Mouse (Mus musculus): ENCODE measurements around the gene Fndc11. TPM values are rescaled to one million over a fixed set of nuclear protein-coding genes. Genes with fewer than 3 reads are reported as not detected.

Fndc11 gene
- total RNA-seq, 2 experiments from 2014 or later: not detected

- no peak overlapping the region for H3K27ac ChIP-seq
- H3K4me3 ChIP-seq: no peak overlapping the region
- DNase-seq (ENCODE audit: low spot score in 2 of 2): no peak
- no peak for TF ChIP-seq CTCF (conservative IDR thresholded peaks at IDR 0.05)
Measured at GRCm38 (mm10) chr2:181201606-181202005, 18.2 kb upstream of the Fndc11 start.

GRCm38 (mm10) chr2:181202422-181202821 lies 17.4 kb upstream of the Fndc11 start, which contains the start of gene Ptk6:
Ptk6 (minus strand) TSS chr2:181202789.
- no peak for TF ChIP-seq CTCF (conservative IDR thresholded peaks at IDR 0.05)
- no peak within 1 kb of the TSS for H3K27ac ChIP-seq
- H3K4me3 ChIP-seq: no peak within 1 kb of the TSS
- DNase-seq (ENCODE audit: low spot score in 2 of 2): no peak

- DNase-seq (ENCODE audit: low spot score in 2 of 2): no peak
- TF ChIP-seq CTCF (conservative IDR thresholded peaks at IDR 0.05): no peak
- Histone ChIP-seq H3K4me3 (no peak overlapping the region), H3K27ac (no peak overlapping the region)
Measured at GRCm38 (mm10) chr2:181202886-181203285, 16.9 kb upstream of the Fndc11 start.

- no peak for DNase-seq (ENCODE audit: low spot score in 2 of 2)
- no peak overlapping the region for H3K27ac ChIP-seq
- H3K4me3 ChIP-seq: no peak overlapping the region
- no peak for TF ChIP-seq CTCF (conservative IDR thresholded peaks at IDR 0.05)
Measured at GRCm38 (mm10) chr2:181205678-181206077, 14.1 kb upstream of the Fndc11 start.

GRCm38 (mm10) chr2:181206118-181206517 lies 13.7 kb upstream of the Fndc11 start:
- DNase-seq (ENCODE audit: low spot score in 2 of 2): no peak
- Histone ChIP-seq H3K4me3 (no peak overlapping the region), H3K27ac (no peak overlapping the region)
- no peak for TF ChIP-seq CTCF (conservative IDR thresholded peaks at IDR 0.05)

- Histone ChIP-seq H3K27ac (no peak overlapping the region), H3K4me3 (peak overlapping the region; percentile 49)
- DNase-seq (ENCODE audit: low spot score in 2 of 2): no peak
- no peak for TF ChIP-seq CTCF (conservative IDR thresholded peaks at IDR 0.05)
Measured at GRCm38 (mm10) chr2:181212389-181213020, 7.3 kb upstream of the Fndc11 start.

GRCm38 (mm10) chr2:181213021-181213445 lies 6.8 kb upstream of the Fndc11 start, which contains the start of gene Srms:
Srms (minus strand) TSS chr2:181213185.
- Histone ChIP-seq H3K27ac (no peak within 1 kb of the TSS), H3K4me3 (peak within 1 kb of the TSS; percentile 49)
- TF ChIP-seq CTCF (conservative IDR thresholded peaks at IDR 0.05): no peak
- no peak for DNase-seq (ENCODE audit: low spot score in 2 of 2)

GRCm38 (mm10) chr2:181216037-181216436 lies 3.8 kb upstream of the Fndc11 start:
- H3K27ac ChIP-seq: no peak overlapping the region
- no peak for TF ChIP-seq CTCF (conservative IDR thresholded peaks at IDR 0.05)

GRCm38 (mm10) chr2:181218881-181219485 lies 830 bp upstream of the Fndc11 start:
- Histone ChIP-seq H3K27ac (peak overlapping the region; percentile 68), H3K4me3 (no peak overlapping the region)
- no peak for DNase-seq (ENCODE audit: low spot score in 2 of 2)
- TF ChIP-seq CTCF (conservative IDR thresholded peaks at IDR 0.05): no peak

More at GRCm38 (mm10) chr2:181216037-181216436, 3.8 kb upstream of the Fndc11 start:
- H3K4me3 ChIP-seq: no peak overlapping the region
- no peak for DNase-seq (ENCODE audit: low spot score in 2 of 2)

- TF ChIP-seq CTCF (conservative IDR thresholded peaks at IDR 0.05): no peak
- H3K4me3 ChIP-seq: no peak overlapping the region
Measured at GRCm38 (mm10) chr2:181220361-181220760, 548 bp downstream of the Fndc11 start.

GRCm38 (mm10) chr2:181224994-181225393 lies 5.2 kb downstream of the Fndc11 start:
- H3K4me3 ChIP-seq: no peak overlapping the region
- no peak for TF ChIP-seq CTCF (conservative IDR thresholded peaks at IDR 0.05)
- H3K27ac ChIP-seq: no peak overlapping the region
- DNase-seq (ENCODE audit: low spot score in 2 of 2): no peak

More at GRCm38 (mm10) chr2:181220361-181220760, 548 bp downstream of the Fndc11 start:
- peak overlapping the region; percentile 68; the same call in 1 of the 2 replicates for H3K27ac ChIP-seq
- no peak for DNase-seq (ENCODE audit: low spot score in 2 of 2)

GRCm38 (mm10) chr2:181227122-181227521 lies 7.3 kb downstream of the Fndc11 start:
- Histone ChIP-seq H3K27ac (no peak overlapping the region), H3K4me3 (no peak overlapping the region)
- no peak for TF ChIP-seq CTCF (conservative IDR thresholded peaks at IDR 0.05)
- no peak for DNase-seq (ENCODE audit: low spot score in 2 of 2)

GRCm38 (mm10) chr2:181228335-181228734 lies 8.5 kb downstream of the Fndc11 start:
- no peak for TF ChIP-seq CTCF (conservative IDR thresholded peaks at IDR 0.05)
- DNase-seq (ENCODE audit: low spot score in 2 of 2): no peak
- no peak overlapping the region for H3K4me3 ChIP-seq

GRCm38 (mm10) chr2:181231171-181231570 lies 11.4 kb downstream of the Fndc11 start:
- no peak for TF ChIP-seq CTCF (conservative IDR thresholded peaks at IDR 0.05)
- Histone ChIP-seq H3K4me3 (no peak overlapping the region), H3K27ac (no peak overlapping the region)
- no peak for DNase-seq (ENCODE audit: low spot score in 2 of 2)

More at GRCm38 (mm10) chr2:181228335-181228734, 8.5 kb downstream of the Fndc11 start:
- H3K27ac ChIP-seq: 0 out of 2 replicates have a peak overlapping the region, but pooled peaks have one; percentile 10
